Mouse (Mus musculus) forebrain, embryonic 16.5 days (tissue): Measurements from ENCODE around the gene Ralgapa1. TPM values are rescaled to one million over a fixed set of nuclear protein-coding genes. Genes with fewer than 3 reads are reported as not detected.
"Not testable (repeated sequence)": the region's sequence is repeated elsewhere in the genome, so short reads cannot be mapped to it uniquely, and the experiment has no call there.

ENCODE experiments used
- ATAC-seq: fragments of 200-750 bp; cut with Nextera tagmentation; 2 replicates; pipeline ENCODE4 v1.8.0; 2017; ENCODE audit warnings: mild to moderate bottlenecking, moderate library complexity
- H3K27ac ChIP-seq: fragments of 300-500 bp; sonication (generic); 2 replicates; pipeline ENCODE4 v1.5.1; 2014; ENCODE audit warnings: low read length, control low read depth
- H3K27me3 ChIP-seq: fragments of 300-500 bp; sonication (generic); replicated peaks from 2 replicates; pipeline ENCODE4 v1.6.1; 2014; ENCODE audit warnings: low read length; ENCODE audit not compliant: control insufficient read depth, insufficient read depth
- H3K36me3 ChIP-seq: fragments of 300-500 bp; sonication (generic); 2 replicates; pipeline ENCODE4 v1.6.1; 2014; ENCODE audit not compliant: control insufficient read depth, insufficient read depth
- H3K4me1 ChIP-seq: fragments of 300-500 bp; sonication (generic); replicated peaks from 2 replicates; pipeline ENCODE4 v1.6.1; 2014; ENCODE audit warnings: low read length; ENCODE audit not compliant: control insufficient read depth, insufficient read depth
- H3K4me2 ChIP-seq: fragments of 300-500 bp; sonication (generic); 2 replicates; pipeline ENCODE4 v1.6.1; 2014; ENCODE audit warnings: mild to moderate bottlenecking, low read length, control low read depth
- H3K4me3 ChIP-seq: fragments of 300-500 bp; sonication (generic); replicated peaks from 2 replicates; pipeline ENCODE4 v1.5.1; 2014; ENCODE audit warnings: mild to moderate bottlenecking, low read length, control low read depth
- H3K9ac ChIP-seq: fragments of 300-500 bp; sonication (generic); replicated peaks from 2 replicates; pipeline ENCODE4 v1.6.1; 2014; ENCODE audit warnings: low read depth, low read length, control low read depth
- H3K9me3 ChIP-seq: fragments of 300-500 bp; sonication (generic); 2 replicates; pipeline ENCODE4 v1.6.1; 2016; ENCODE audit warnings: low read length; ENCODE audit not compliant: control insufficient read depth
- WGBS: fragments of 180-500 bp; shearing (Covaris S2); extraction: QIAGEN DNeasy Blood & Tissue Kit; methylation state at CpG from one replicate; pipeline ENCODE4 v1.1.7; 2014; 5-methylcytosine and 5-hydroxymethylcytosine counted together
- polyA plus RNA-seq: library from polyadenylated mRNA; unstranded; fragments of >200 nt; fragmentation: Nextera tagmentation; extraction: Ambion mirVana; gene quantifications from 2 replicates; pipeline ENCODE4 v1.2.1, GENCODE M21; 2015

Ralgapa1 gene
- polyA plus RNA-seq, 1 experiment from 2014 or later = 21.9 TPM

GRCm38 (mm10) chr12:55777356-55777755, 43.6 kb downstream of the Ralgapa1 start:
- H3K36me3 ChIP-seq = peaks cover 3% of the 10 kb centered on the region; the same call in 1 of the 2 replicates
- H3K9me3 ChIP-seq = no peaks in the 10 kb centered on the region
- no peak overlapping the region for H3K4me3 ChIP-seq
- no peak overlapping the region for H3K4me2 ChIP-seq
- no peaks in the 10 kb centered on the region for H3K4me1 ChIP-seq
- no peak overlapping the region for H3K9ac ChIP-seq
- H3K27me3 ChIP-seq = no peaks in the 10 kb centered on the region
- H3K27ac ChIP-seq = no peak overlapping the region
- ATAC-seq = no peak

DNA sequence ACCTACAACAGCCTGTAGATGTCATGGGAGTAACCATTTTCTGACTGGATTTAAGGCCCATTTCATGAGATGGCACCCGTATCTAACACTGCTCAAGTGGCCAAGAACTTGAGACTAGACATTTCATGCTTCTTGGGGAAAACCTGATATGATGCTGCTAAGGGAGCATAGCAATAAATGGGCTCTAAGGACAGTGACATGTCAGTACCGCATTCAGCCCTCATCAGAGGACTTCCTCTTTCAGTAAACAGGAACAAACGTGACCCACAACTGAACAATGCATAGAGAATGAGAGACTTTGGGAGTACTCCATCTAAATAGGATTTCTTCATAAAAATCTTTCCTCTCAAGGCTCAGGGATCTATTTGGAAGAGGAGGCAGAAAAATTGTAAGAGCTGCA, 46.7 kb downstream of the Ralgapa1 start:
- Histone ChIP-seq H3K36me3 (peaks cover 6% of the 10 kb centered on the region), H3K9me3 (no peaks in the 10 kb centered on the region), H3K4me1 (no peaks in the 10 kb centered on the region), H3K4me2 (no peak overlapping the region), H3K9ac (no peak overlapping the region), H3K4me3 (no peak overlapping the region), H3K27me3 (no peaks in the 10 kb centered on the region), H3K27ac (no peak overlapping the region)
- no peak for ATAC-seq
- WGBS = 91% methylated on average over 3 of the region's 3 CpGs

DNA sequence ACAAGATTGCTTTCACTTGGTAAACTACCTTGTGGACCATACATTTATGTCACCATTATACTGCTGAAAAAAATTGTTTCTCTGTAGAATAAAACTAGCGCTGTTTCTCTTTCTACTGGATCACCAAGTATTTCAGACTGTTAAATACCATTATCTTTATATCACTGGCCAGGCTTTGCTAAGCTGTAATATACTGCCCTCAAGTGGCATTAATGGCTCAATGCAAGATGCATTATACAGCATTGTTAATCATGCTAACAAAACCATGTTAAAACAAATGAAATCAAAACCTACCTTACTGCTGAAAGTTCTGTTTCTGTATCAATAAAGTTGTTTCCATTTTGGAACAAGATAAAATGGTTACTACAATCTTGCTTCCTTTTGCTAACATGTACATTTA, 100.6 kb downstream of the Ralgapa1 start:
- ATAC-seq = peak; percentile 68
- Histone ChIP-seq H3K36me3 (peaks cover 12% of the 10 kb centered on the region), H3K27ac (no peak overlapping the region), H3K4me1 (no peaks in the 10 kb centered on the region), H3K9ac (no peak overlapping the region), H3K4me2 (no peak overlapping the region), H3K9me3 (no peaks in the 10 kb centered on the region), H3K4me3 (no peak overlapping the region), H3K27me3 (no peaks in the 10 kb centered on the region)
- 66% methylated on average over 1 of the region's 1 CpGs for WGBS

GRCm38 (mm10) chr12:55705881-55706280, 115.1 kb downstream of the Ralgapa1 start:
- WGBS = 98% methylated on average over 4 of the region's 4 CpGs
- Histone ChIP-seq H3K27me3 (no peaks in the 10 kb centered on the region), H3K4me3 (no peak overlapping the region), H3K36me3 (peaks cover 11% of the 10 kb centered on the region), H3K27ac (no peak overlapping the region), H3K9me3 (no peaks in the 10 kb centered on the region), H3K4me2 (no peak overlapping the region), H3K9ac (no peak overlapping the region), H3K4me1 (no peaks in the 10 kb centered on the region)
- no peak for ATAC-seq

GRCm38 (mm10) chr12:55666699-55667098, 154.3 kb downstream of the Ralgapa1 start:
- no peaks in the 10 kb centered on the region for H3K9me3 ChIP-seq
- H3K4me1 ChIP-seq = no peaks in the 10 kb centered on the region
- no peak overlapping the region for H3K4me3 ChIP-seq
- peaks cover 2% of the 10 kb centered on the region for H3K36me3 ChIP-seq
- no peaks in the 10 kb centered on the region for H3K27me3 ChIP-seq
- no peak for ATAC-seq
- WGBS = 85% methylated on average over 6 of the region's 6 CpGs
- no peak overlapping the region for H3K27ac ChIP-seq
- H3K4me2 ChIP-seq = no peak overlapping the region
- no peak overlapping the region for H3K9ac ChIP-seq

GRCm38 (mm10) chr12:55663194-55663593, 157.8 kb downstream of the Ralgapa1 start:
- not testable (repeated sequence) for H3K27ac ChIP-seq, H3K4me3 ChIP-seq, H3K4me2 ChIP-seq, H3K9me3 ChIP-seq, H3K36me3 ChIP-seq, H3K9ac ChIP-seq, H3K4me1 ChIP-seq, H3K27me3 ChIP-seq, ATAC-seq

DNA sequence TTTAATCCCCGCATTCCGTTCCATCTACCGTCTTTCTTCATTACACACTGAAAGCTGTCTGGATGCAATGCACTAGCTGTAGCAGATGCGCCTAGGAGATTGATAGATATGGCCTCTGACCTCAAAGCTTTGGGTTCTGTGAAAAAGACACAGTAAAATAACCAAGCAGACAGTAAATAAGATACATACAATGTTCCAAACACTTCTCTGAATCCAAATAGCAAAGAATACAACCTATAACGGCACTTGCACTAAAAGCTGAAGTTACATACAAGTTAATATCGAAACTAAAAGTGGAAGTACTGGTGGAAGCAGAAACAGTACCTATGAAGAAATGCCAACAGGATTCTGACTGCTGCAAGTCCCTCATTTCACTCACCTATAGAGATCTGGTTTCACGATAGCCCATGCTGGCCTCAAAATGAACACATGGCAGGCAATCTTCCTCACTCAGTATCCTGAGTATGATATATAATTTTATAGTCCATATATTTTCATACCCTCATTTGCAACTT, 172.9 kb downstream of the Ralgapa1 start:
- Histone ChIP-seq H3K4me1 (no peaks in the 10 kb centered on the region), H3K9ac (no peak overlapping the region), H3K4me3 (no peak overlapping the region), H3K9me3 (no peaks in the 10 kb centered on the region), H3K4me2 (no peak overlapping the region), H3K36me3 (no peaks in the 10 kb centered on the region), H3K27ac (no peak overlapping the region), H3K27me3 (no peaks in the 10 kb centered on the region)
- 94% methylated on average over 7 of the region's 7 CpGs for WGBS
- ATAC-seq = no peak

DNA sequence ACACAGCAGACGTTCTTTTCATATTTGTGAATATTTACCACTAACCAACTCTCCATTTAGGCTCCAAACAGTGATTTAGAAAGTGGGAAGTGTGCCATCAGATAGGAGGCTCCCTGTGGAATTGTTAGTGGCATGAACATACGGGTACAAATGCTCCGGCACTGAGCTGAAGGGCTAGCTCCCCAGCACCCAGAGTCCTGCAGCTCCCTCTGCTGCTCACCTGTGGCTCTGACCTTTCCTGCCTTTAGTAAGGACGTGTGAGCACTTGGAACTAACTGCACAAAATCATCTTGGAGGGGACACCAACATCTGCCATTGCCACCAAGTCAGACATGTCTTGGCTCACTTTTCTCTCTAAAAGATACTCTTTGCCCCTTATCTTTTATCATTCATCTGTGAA, 194.3 kb downstream of the Ralgapa1 start:
- ATAC-seq = no peak
- no peak overlapping the region for H3K4me3 ChIP-seq
- H3K27ac ChIP-seq = no peak overlapping the region
- H3K27me3 ChIP-seq = no peaks in the 10 kb centered on the region
- WGBS = 29% methylated on average over 4 of the region's 4 CpGs
- H3K36me3 ChIP-seq = no peaks in the 10 kb centered on the region
- H3K9ac ChIP-seq = no peak overlapping the region
- peaks cover 7% of the 10 kb centered on the region for H3K4me1 ChIP-seq
- no peaks in the 10 kb centered on the region for H3K9me3 ChIP-seq
- H3K4me2 ChIP-seq = no peak overlapping the region

- H3K9me3 ChIP-seq = no peaks in the 10 kb centered on the region
- H3K27ac ChIP-seq = no peak overlapping the region
- H3K4me3 ChIP-seq = no peak overlapping the region
- H3K4me1 ChIP-seq = peaks cover 10% of the 10 kb centered on the region
- ATAC-seq = no peak
- H3K36me3 ChIP-seq = no peaks in the 10 kb centered on the region
- no peaks in the 10 kb centered on the region for H3K27me3 ChIP-seq
- WGBS = 54% methylated on average over 5 of the region's 5 CpGs
- no peak overlapping the region for H3K4me2 ChIP-seq
- H3K9ac ChIP-seq = no peak overlapping the region
Measured at GRCm38 (mm10) chr12:55623254-55623653, 197.7 kb downstream of the Ralgapa1 start.

DNA sequence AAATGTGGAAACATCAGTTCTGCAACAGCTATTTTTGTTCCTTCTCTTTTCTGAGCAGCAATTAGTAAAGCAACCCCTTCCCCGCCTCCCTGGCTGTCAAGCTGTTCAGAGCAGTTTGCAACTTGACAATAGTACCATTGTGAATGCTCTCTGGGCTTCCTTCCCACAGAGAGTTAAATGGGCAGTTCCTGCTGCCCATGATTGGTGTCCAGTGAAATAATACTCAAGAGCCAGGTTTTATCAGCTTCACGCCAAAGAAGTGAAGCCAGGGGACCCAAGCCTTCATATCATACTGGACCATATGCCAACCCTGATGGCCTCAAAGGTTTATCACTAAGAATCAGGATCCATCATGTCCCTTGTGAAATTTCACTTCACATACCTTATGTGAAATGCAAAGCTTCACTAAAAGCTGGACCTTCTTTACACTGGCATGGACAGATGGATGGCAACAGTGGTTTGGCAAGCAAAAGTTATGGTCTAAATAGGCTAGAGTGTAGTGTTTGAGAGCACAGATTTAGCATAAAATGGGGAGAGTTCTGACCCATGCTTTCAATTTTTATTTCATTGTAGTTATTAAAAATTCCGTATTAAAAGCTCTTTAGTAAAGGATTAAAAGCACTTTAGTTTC, 198.2 kb downstream of the Ralgapa1 start:
- no peak overlapping the region for H3K27ac ChIP-seq
- peak; percentile 88 for ATAC-seq

More for the DNA sequence above, 198.2 kb downstream of the Ralgapa1 start:
- H3K27me3 ChIP-seq = no peaks in the 10 kb centered on the region
- H3K4me1 ChIP-seq = peaks cover 10% of the 10 kb centered on the region
- H3K36me3 ChIP-seq = no peaks in the 10 kb centered on the region
- 15% methylated on average over 3 of the region's 3 CpGs for WGBS
- H3K4me3 ChIP-seq = no peak overlapping the region
- H3K9ac ChIP-seq = no peak overlapping the region
- no peaks in the 10 kb centered on the region for H3K9me3 ChIP-seq
- no peak overlapping the region for H3K4me2 ChIP-seq
